Mouse (Mus musculus): ENCODE measurements at regions not wholly inside any gene's neighbourhood (a gene's known extent, or its start where the extent isn't known, plus 50 kb on each side); places are given as distances from the start of the nearest gene placed in this dataset.

DNA sequence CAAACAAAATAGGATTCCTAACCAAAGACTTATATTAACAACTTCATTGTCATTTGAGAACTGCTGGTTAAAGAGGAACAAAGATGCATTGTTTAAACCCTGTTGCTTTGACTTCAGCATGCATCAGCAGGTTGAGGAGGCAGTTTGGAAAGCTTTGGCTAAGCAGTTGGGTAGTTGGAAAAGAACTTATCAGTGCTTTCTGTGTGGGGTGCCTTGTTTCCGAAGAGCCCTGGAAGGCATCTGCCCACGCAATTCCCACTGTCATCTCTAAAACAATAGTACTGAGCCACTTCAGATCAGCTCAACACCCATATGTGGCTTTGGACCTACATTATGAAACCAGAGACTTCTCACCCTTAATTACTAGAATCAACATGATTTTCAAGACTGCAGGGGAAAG, 1503.7 kb upstream of the Slc10a2 start:
- TF ChIP-seq CTCF (IDR thresholded peaks at IDR 0.05; ENCODE audit: low read depth, low read length) (no peak), POLR2A (IDR thresholded peaks at IDR 0.05; ENCODE audit: borderline replicate concordance, low read depth, low read length) (no peak)

Measured in bone marrow macrophage, adult 2 months (primary cell).